Mouse (Mus musculus): ENCODE results near the gene Gm4787. TPM values are rescaled to one million over a fixed set of nuclear protein-coding genes. Genes with fewer than 3 reads are reported as not detected.

Gene Gm4787
- 0.84 and 0.91 TPM in 2 replicates for polyA plus RNA-seq (2012; rRNA removed)

GRCm38 (mm10) chr12:81379364-81379763 is at the start of gene Gm4787:
Gene Gm4787 (minus strand): TSS chr12:81379464.

DNA sequence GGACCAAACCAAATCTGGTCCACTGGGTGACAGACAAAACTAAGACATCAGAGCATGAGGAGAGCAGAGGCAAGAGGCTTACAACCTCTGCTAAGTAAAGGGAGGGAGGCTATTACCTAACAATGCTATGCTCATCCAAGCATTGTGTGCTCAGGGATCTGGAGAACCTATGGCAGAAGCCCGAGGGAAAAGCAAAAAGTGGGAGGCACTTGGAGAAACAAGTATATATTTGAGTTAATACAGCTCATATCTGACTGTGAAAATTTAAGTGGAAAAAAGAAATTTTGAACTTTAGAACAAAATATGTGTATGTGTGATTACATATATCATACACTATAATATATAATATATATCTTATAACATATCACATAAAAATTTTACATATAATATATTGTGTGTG is 42.6 kb upstream of the Gm4787 start, which contains the start of gene Adam4:
Adam4 (minus strand) TSS at position 101 of the 400 bp plus-strand sequence.

DNA sequence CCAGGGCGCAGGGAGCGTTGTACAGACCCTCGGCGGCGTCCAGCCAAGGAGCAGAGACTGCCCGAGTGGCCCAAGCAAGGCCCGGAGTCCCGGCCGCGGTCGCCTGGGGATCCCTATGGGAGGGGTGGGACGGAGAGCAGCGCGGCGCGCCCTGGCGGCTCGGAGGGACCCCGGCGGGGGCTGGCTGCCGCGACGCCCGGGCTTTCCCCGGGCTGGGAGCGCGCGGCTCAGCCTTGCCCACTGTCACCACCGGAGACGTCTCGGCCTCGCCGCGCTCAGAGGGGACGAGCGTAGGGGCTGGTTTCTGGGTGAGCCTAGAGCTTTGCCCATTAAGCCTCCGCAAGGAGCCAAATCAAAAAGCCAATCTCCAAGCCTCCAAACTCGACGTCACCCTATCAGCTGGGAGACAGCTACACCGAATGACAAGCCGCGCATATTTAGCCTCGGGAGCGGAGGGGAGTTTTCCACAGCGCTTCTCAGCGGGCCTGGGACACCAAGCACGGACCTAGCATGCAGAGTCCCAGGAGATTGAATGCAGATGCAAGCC is 46.3 kb downstream of the Gm4787 start, which contains the start of gene Slc8a3:
Slc8a3 (minus strand) TSS at position 306 of the 547 bp plus-strand sequence.

Other genes starting within 250 kb of the Gm4787 start
- gene Slc8a3, start 46.3 kb downstream of the Gm4787 start, polyA plus RNA-seq (2012; rRNA removed): 12.9 and 13.4 TPM in 2 replicates
- gene Adam4, start 42.5 kb upstream of the Gm4787 start, polyA plus RNA-seq (2012; rRNA removed): 0.97 and 1.2 TPM in 2 replicates
- gene Cox16, start 105.7 kb upstream of the Gm4787 start, polyA plus RNA-seq (2012; rRNA removed): 69.7 and 86.2 TPM in 2 replicates
- 21.8 and 24.0 TPM in 2 replicates for gene Gm20498, start 153.4 kb upstream of the Gm4787 start, polyA plus RNA-seq (2012; rRNA removed)
- gene Synj2bp, start 153.4 kb upstream of the Gm4787 start, polyA plus RNA-seq (2012; rRNA removed): 19.2 and 20.2 TPM in 2 replicates
- 0.35 and 0.47 TPM in 2 replicates for gene Adam21, start 189.0 kb upstream of the Gm4787 start, polyA plus RNA-seq (2012; rRNA removed)
- gene Med6, start 215.5 kb upstream of the Gm4787 start, polyA plus RNA-seq (2012; rRNA removed): 38.3 and 41.3 TPM in 2 replicates